Mouse (Mus musculus) embryonic facial prominence, embryonic 14.5 days (tissue): ENCODE results near the gene Aldh1a1. TPM values are rescaled to one million over a fixed set of nuclear protein-coding genes. Genes with fewer than 3 reads are reported as not detected.
"Not testable (repeated sequence)": the region's sequence is repeated elsewhere in the genome, so short reads cannot be mapped to it uniquely, and the experiment has no call there.

ENCODE experiments used
- ATAC-seq: fragments of 200-750 bp; cut with Nextera tagmentation; 2 replicates; pipeline ENCODE4 v1.8.0; 2017; ENCODE audit warnings: low read depth, moderate number of reproducible peaks, moderate TSS enrichment
- DNase-seq: peaks from one replicate; pipeline ENCODE4 v3.0.0-alpha.2; 2015; ENCODE audit warnings: low spot score
- H3K27ac ChIP-seq: fragments of 300-500 bp; sonication (generic); replicated peaks from 2 replicates; pipeline ENCODE4 v1.5.1; 2014; ENCODE audit warnings: low read depth, mild to moderate bottlenecking, low read length, moderate library complexity
- H3K27me3 ChIP-seq: fragments of 300-500 bp; sonication (generic); replicated peaks from 2 replicates; pipeline ENCODE4 v1.6.1; 2014; ENCODE audit warnings: low read length; ENCODE audit not compliant: control insufficient read depth, insufficient read depth
- H3K36me3 ChIP-seq: fragments of 300-500 bp; sonication (generic); 2 replicates; pipeline ENCODE4 v1.6.1; 2014; ENCODE audit warnings: low read length, mixed read lengths; ENCODE audit not compliant: control insufficient read depth, insufficient read depth
- H3K4me1 ChIP-seq: fragments of 300-500 bp; sonication (generic); 2 replicates; pipeline ENCODE4 v1.6.1; 2014; ENCODE audit warnings: antibody characterized with exemption, low read length; ENCODE audit not compliant: control insufficient read depth, insufficient read depth
- H3K4me2 ChIP-seq: fragments of 300-500 bp; sonication (generic); 2 replicates; pipeline ENCODE4 v1.6.1; 2014; ENCODE audit warnings: low read depth, mild to moderate bottlenecking, low read length, moderate library complexity, mixed read lengths
- H3K4me3 ChIP-seq: fragments of 300-500 bp; sonication (generic); 2 replicates; pipeline ENCODE4 v1.5.1; 2014; ENCODE audit warnings: low read depth, mild to moderate bottlenecking, low read length
- H3K9ac ChIP-seq: fragments of 300-500 bp; sonication (generic); 2 replicates; pipeline ENCODE4 v1.6.1; 2014; ENCODE audit warnings: low read depth, mild to moderate bottlenecking, low read length, moderate library complexity, mixed read lengths
- H3K9me3 ChIP-seq: fragments of 300-500 bp; sonication (generic); 2 replicates; pipeline ENCODE4 v1.6.1; 2016; ENCODE audit warnings: low read length; ENCODE audit not compliant: control insufficient read depth
- WGBS: fragments of 180-500 bp; shearing (Covaris S2); extraction: QIAGEN DNeasy Blood & Tissue Kit; methylation state at CpG from one replicate; pipeline ENCODE4 v1.1.7; 2014; 5-methylcytosine and 5-hydroxymethylcytosine counted together
- polyA plus RNA-seq: library from polyadenylated mRNA; unstranded; fragments of >200 nt; fragmentation: Nextera tagmentation; extraction: Ambion mirVana; gene quantifications from 2 replicates; pipeline ENCODE4 v1.2.1, GENCODE M21; 2014

Gene Aldh1a1
- polyA plus RNA-seq, 1 experiment from 2014 or later = 11.1 TPM

GRCm38 (mm10) chr19:20647496-20647895 lies 155.0 kb downstream of the Aldh1a1 start:
- not testable (repeated sequence) for H3K9me3 ChIP-seq, H3K36me3 ChIP-seq, H3K27me3 ChIP-seq, H3K4me1 ChIP-seq, H3K4me3 ChIP-seq, H3K9ac ChIP-seq, ATAC-seq, H3K27ac ChIP-seq, DNase-seq, H3K4me2 ChIP-seq

GRCm38 (mm10) chr19:20650008-20650407 lies 157.5 kb downstream of the Aldh1a1 start:
- WGBS = 33% methylated on average over 2 of the region's 2 CpGs
- Histone ChIP-seq H3K27me3 (no peaks in the 10 kb centered on the region), H3K36me3 (no peaks in the 10 kb centered on the region), H3K4me3 (no peak overlapping the region), H3K27ac (no peak overlapping the region), H3K9me3 (no peaks in the 10 kb centered on the region), H3K9ac (no peak overlapping the region), H3K4me1 (no peaks in the 10 kb centered on the region), H3K4me2 (no peak overlapping the region)
- no peak for ATAC-seq
- no peak for DNase-seq

GRCm38 (mm10) chr19:20653082-20653676 lies 160.7 kb downstream of the Aldh1a1 start:
- Histone ChIP-seq H3K4me2 (no peak overlapping the region), H3K4me1 (no peaks in the 10 kb centered on the region), H3K9ac (no peak overlapping the region), H3K36me3 (no peaks in the 10 kb centered on the region), H3K9me3 (no peaks in the 10 kb centered on the region), H3K4me3 (no peak overlapping the region), H3K27me3 (no peaks in the 10 kb centered on the region), H3K27ac (no peak overlapping the region)
- ATAC-seq = no peak
- 80% methylated on average over 1 of the region's 1 CpGs for WGBS
- DNase-seq = no peak

GRCm38 (mm10) chr19:20654141-20654873 lies 161.8 kb downstream of the Aldh1a1 start:
- H3K9ac ChIP-seq = no peak overlapping the region
- WGBS = 56% methylated on average over 3 of the region's 3 CpGs
- no peak for DNase-seq
- no peaks in the 10 kb centered on the region for H3K9me3 ChIP-seq
- H3K4me2 ChIP-seq = no peak overlapping the region
- H3K4me3 ChIP-seq = no peak overlapping the region
- no peaks in the 10 kb centered on the region for H3K27me3 ChIP-seq
- no peaks in the 10 kb centered on the region for H3K36me3 ChIP-seq
- ATAC-seq = no peak
- no peaks in the 10 kb centered on the region for H3K4me1 ChIP-seq
- no peak overlapping the region for H3K27ac ChIP-seq

- Histone ChIP-seq H3K4me3 (no peak overlapping the region), H3K4me2 (no peak overlapping the region), H3K27me3 (no peaks in the 10 kb centered on the region), H3K27ac (no peak overlapping the region), H3K9me3 (no peaks in the 10 kb centered on the region), H3K36me3 (no peaks in the 10 kb centered on the region), H3K9ac (no peak overlapping the region), H3K4me1 (no peaks in the 10 kb centered on the region)
- DNase-seq (peak; percentile 28), ATAC-seq (no peak)
- 71% methylated on average over 3 of the region's 3 CpGs for WGBS
Observed at GRCm38 (mm10) chr19:20677697-20678355, 185.3 kb downstream of the Aldh1a1 start.

Other genes starting within 250 kb of the Aldh1a1 start
- 248 and 345 TPM in 2 replicates for gene Anxa1, start 101.8 kb upstream of the Aldh1a1 start, polyA plus RNA-seq
- gene Aldh1a7, start 234.8 kb downstream of the Aldh1a1 start, polyA plus RNA-seq = 7.6 and 10.4 TPM in 2 replicates